Mouse (Mus musculus): ENCODE data around the gene Fli1. TPM values are rescaled to one million over a fixed set of nuclear protein-coding genes. Genes with fewer than 3 reads are reported as not detected.

Fli1 gene
- polyA plus RNA-seq, 1 experiment from 2014 or later: 22.5 TPM

GRCm38 (mm10) chr9:32503423-32503822 lies 39.2 kb downstream of the Fli1 start:
- Histone ChIP-seq H3K36me3 (replicated peaks) (no peaks in the 10 kb centered on the region), H3K4me1 (peaks cover 43% of the 10 kb centered on the region), H3K9me3 (no peaks in the 10 kb centered on the region), H3K27ac (no peak overlapping the region), H3K27me3 (ENCODE audit: poor library complexity, severe bottlenecking) (0 out of 2 replicates have a peak, but pooled peaks cover 10% of the 10 kb centered on the region), H3K4me3 (no peak overlapping the region)
- no peak for DNase-seq (ENCODE audit: extremely low spot score, low spot score)
- 76% methylated on average over 4 of the region's 4 CpGs for WGBS

- DNase-seq (ENCODE audit: extremely low spot score, low spot score): no peak
- Histone ChIP-seq H3K36me3 (replicated peaks) (no peaks in the 10 kb centered on the region), H3K4me3 (no peak overlapping the region), H3K4me1 (peaks cover 36% of the 10 kb centered on the region), H3K27me3 (ENCODE audit: poor library complexity, severe bottlenecking) (0 out of 2 replicates have a peak, but pooled peaks cover 10% of the 10 kb centered on the region), H3K9me3 (no peaks in the 10 kb centered on the region), H3K27ac (no peak overlapping the region)
- 91% methylated on average over 11 of the region's 11 CpGs for WGBS
Observed at GRCm38 (mm10) chr9:32502256-32503010, 40.2 kb downstream of the Fli1 start.

GRCm38 (mm10) chr9:32500886-32501285 lies 41.8 kb downstream of the Fli1 start:
- Histone ChIP-seq H3K9me3 (no peaks in the 10 kb centered on the region), H3K4me1 (peaks cover 25% of the 10 kb centered on the region), H3K27ac (no peak overlapping the region), H3K36me3 (replicated peaks) (no peaks in the 10 kb centered on the region), H3K27me3 (ENCODE audit: poor library complexity, severe bottlenecking) (no peaks in the 10 kb centered on the region), H3K4me3 (no peak overlapping the region)
- DNase-seq (ENCODE audit: extremely low spot score, low spot score): no peak
- WGBS: 92% methylated on average over 8 of the region's 8 CpGs

GRCm38 (mm10) chr9:32500063-32500462 lies 42.6 kb downstream of the Fli1 start:
- Histone ChIP-seq H3K9me3 (no peaks in the 10 kb centered on the region), H3K4me1 (peaks cover 28% of the 10 kb centered on the region), H3K4me3 (no peak overlapping the region), H3K27me3 (ENCODE audit: poor library complexity, severe bottlenecking) (peaks cover 6% of the 10 kb centered on the region; the same call in 1 of the 2 replicates), H3K27ac (no peak overlapping the region), H3K36me3 (replicated peaks) (no peaks in the 10 kb centered on the region)
- WGBS: 75% methylated on average over 5 of the region's 5 CpGs
- no peak for DNase-seq (ENCODE audit: extremely low spot score, low spot score)

GRCm38 (mm10) chr9:32499469-32499868 lies 43.2 kb downstream of the Fli1 start:
- Histone ChIP-seq H3K36me3 (replicated peaks) (no peaks in the 10 kb centered on the region), H3K4me3 (no peak overlapping the region), H3K27ac (no peak overlapping the region), H3K4me1 (peaks cover 30% of the 10 kb centered on the region), H3K9me3 (no peaks in the 10 kb centered on the region), H3K27me3 (ENCODE audit: poor library complexity, severe bottlenecking) (peaks cover 9% of the 10 kb centered on the region; the same call in 1 of the 2 replicates)
- DNase-seq (ENCODE audit: extremely low spot score, low spot score): no peak
- 74% methylated on average over 6 of the region's 6 CpGs for WGBS

GRCm38 (mm10) chr9:32495643-32495997 lies 47.0 kb downstream of the Fli1 start:
- WGBS: 36% methylated on average over 7 of the region's 7 CpGs
- no peaks in the 10 kb centered on the region for H3K9me3 ChIP-seq
- peak overlapping the region; percentile 37 for H3K27ac ChIP-seq
- DNase-seq (ENCODE audit: extremely low spot score, low spot score): no peak
- H3K4me1 ChIP-seq: peaks cover 26% of the 10 kb centered on the region
- H3K36me3 ChIP-seq (replicated peaks): no peaks in the 10 kb centered on the region
- H3K27me3 ChIP-seq (ENCODE audit: poor library complexity, severe bottlenecking): peaks cover 9% of the 10 kb centered on the region; the same call in 1 of the 2 replicates
- no peak overlapping the region for H3K4me3 ChIP-seq

GRCm38 (mm10) chr9:32494891-32495642 lies 47.6 kb downstream of the Fli1 start:
- 28% methylated on average over 8 of the region's 8 CpGs for WGBS
- DNase-seq (ENCODE audit: extremely low spot score, low spot score): no peak
- no peaks in the 10 kb centered on the region for H3K36me3 ChIP-seq (replicated peaks)

GRCm38 (mm10) chr9:32493588-32494423 lies 48.9 kb downstream of the Fli1 start:
- Histone ChIP-seq H3K27ac (no peak overlapping the region), H3K27me3 (ENCODE audit: poor library complexity, severe bottlenecking) (peaks cover 9% of the 10 kb centered on the region; the same call in 1 of the 2 replicates), H3K36me3 (replicated peaks) (no peaks in the 10 kb centered on the region), H3K4me3 (no peak overlapping the region), H3K4me1 (peaks cover 31% of the 10 kb centered on the region), H3K9me3 (no peaks in the 10 kb centered on the region)
- WGBS: 81% methylated on average over 4 of the region's 4 CpGs
- no peak for DNase-seq (ENCODE audit: extremely low spot score, low spot score)

More at GRCm38 (mm10) chr9:32494891-32495642, 47.6 kb downstream of the Fli1 start:
- H3K4me1 ChIP-seq: peaks cover 26% of the 10 kb centered on the region
- H3K27me3 ChIP-seq (ENCODE audit: poor library complexity, severe bottlenecking): peaks cover 9% of the 10 kb centered on the region; the same call in 1 of the 2 replicates
- H3K27ac ChIP-seq: peak overlapping the region; percentile 37
- no peak overlapping the region for H3K4me3 ChIP-seq
- no peaks in the 10 kb centered on the region for H3K9me3 ChIP-seq

- H3K9me3 ChIP-seq: no peaks in the 10 kb centered on the region
- no peaks in the 10 kb centered on the region for H3K36me3 ChIP-seq (replicated peaks)
- no peak for DNase-seq (ENCODE audit: extremely low spot score, low spot score)
- 81% methylated on average over 2 of the region's 2 CpGs for WGBS
- no peak overlapping the region for H3K4me3 ChIP-seq
- peaks cover 9% of the 10 kb centered on the region; the same call in 1 of the 2 replicates for H3K27me3 ChIP-seq (ENCODE audit: poor library complexity, severe bottlenecking)
- H3K4me1 ChIP-seq: peaks cover 31% of the 10 kb centered on the region
- H3K27ac ChIP-seq: no peak overlapping the region
Observed at GRCm38 (mm10) chr9:32492753-32493152, 49.9 kb downstream of the Fli1 start.

GRCm38 (mm10) chr9:32491484-32491883 lies 51.2 kb downstream of the Fli1 start:
- peaks cover 9% of the 10 kb centered on the region; the same call in 1 of the 2 replicates for H3K27me3 ChIP-seq (ENCODE audit: poor library complexity, severe bottlenecking)
- peaks cover 31% of the 10 kb centered on the region for H3K4me1 ChIP-seq
- H3K36me3 ChIP-seq (replicated peaks): no peaks in the 10 kb centered on the region
- H3K4me3 ChIP-seq: no peak overlapping the region
- H3K27ac ChIP-seq: no peak overlapping the region
- no peak for DNase-seq (ENCODE audit: extremely low spot score, low spot score)
- no peaks in the 10 kb centered on the region for H3K9me3 ChIP-seq
- 90% methylated on average over 2 of the region's 2 CpGs for WGBS

GRCm38 (mm10) chr9:32489794-32490358 lies 52.8 kb downstream of the Fli1 start:
- Histone ChIP-seq H3K27ac (no peak overlapping the region), H3K4me3 (no peak overlapping the region), H3K36me3 (replicated peaks) (no peaks in the 10 kb centered on the region), H3K4me1 (peaks cover 16% of the 10 kb centered on the region), H3K9me3 (no peaks in the 10 kb centered on the region), H3K27me3 (ENCODE audit: poor library complexity, severe bottlenecking) (peaks cover 1% of the 10 kb centered on the region; the same call in 1 of the 2 replicates)
- 95% methylated on average over 4 of the region's 4 CpGs for WGBS
- no peak for DNase-seq (ENCODE audit: extremely low spot score, low spot score)

- DNase-seq (ENCODE audit: extremely low spot score, low spot score): no peak
- H3K9me3 ChIP-seq: no peaks in the 10 kb centered on the region
- no peaks in the 10 kb centered on the region for H3K36me3 ChIP-seq (replicated peaks)
- H3K4me3 ChIP-seq: no peak overlapping the region
- peaks cover 10% of the 10 kb centered on the region for H3K4me1 ChIP-seq
- H3K27me3 ChIP-seq (ENCODE audit: poor library complexity, severe bottlenecking): no peaks in the 10 kb centered on the region
- WGBS: 71% methylated on average over 4 of the region's 4 CpGs
- no peak overlapping the region for H3K27ac ChIP-seq
Observed at GRCm38 (mm10) chr9:32489315-32489714, 53.3 kb downstream of the Fli1 start.

Data from forebrain, embryonic 10.5 days (tissue).